Mouse (Mus musculus) bone marrow macrophage, adult 2 months (primary cell): ENCODE results near the gene Soat2. TPM values are rescaled to one million over a fixed set of nuclear protein-coding genes. Genes with fewer than 3 reads are reported as not detected.

ENCODE experiments used
- H3K27ac ChIP-seq: 2 replicates; pipeline ENCODE4 v1.5.1; 2012; ENCODE audit warnings: low read depth, low read length; ENCODE audit not compliant: insufficient read depth
- H3K4me1 ChIP-seq: 2 replicates; pipeline ENCODE4 v1.6.1; 2012; ENCODE audit warnings: low read length; ENCODE audit not compliant: control insufficient read depth, insufficient read depth
- H3K4me3 ChIP-seq: 2 replicates; pipeline ENCODE4 v1.5.1; 2012; ENCODE audit warnings: mild to moderate bottlenecking, low read length, moderate library complexity; ENCODE audit not compliant: insufficient read depth
- CTCF ChIP-seq: IDR thresholded peaks from 2 replicates; pipeline ENCODE4 v1.5.1; 2012; ENCODE audit warnings: low read depth, mild to moderate bottlenecking, low read length, moderate library complexity
- POLR2A ChIP-seq: IDR thresholded peaks from 2 replicates; pipeline ENCODE4 v1.6.1; 2012; ENCODE audit warnings: mild to moderate bottlenecking, low read depth, low read length, borderline replicate concordance
- polyA plus RNA-seq: library from polyadenylated mRNA; stranded (reverse); fragments of >200 nt; gene quantifications from 2 replicates; pipeline ENCODE4 v1.2.4, GENCODE M21; 2012; ENCODE audit not compliant: missing spikeins, insufficient read depth, insufficient read length

Soat2 gene
- polyA plus RNA-seq, 1 experiment, result 0.50 TPM

GRCm38 (mm10) chr15:102175736-102176319 lies 25.5 kb downstream of the Soat2 start:
- Histone ChIP-seq H3K4me3 (no peak overlapping the region), H3K27ac (no peak overlapping the region), H3K4me1 (no peaks in the 10 kb centered on the region)
- no peak for TF ChIP-seq CTCF
- TF ChIP-seq POLR2A, result no peak

- TF ChIP-seq CTCF, result no peak
- no peak for TF ChIP-seq POLR2A
- Histone ChIP-seq H3K4me3 (no peak overlapping the region), H3K27ac (no peak overlapping the region), H3K4me1 (no peaks in the 10 kb centered on the region)
Observed at GRCm38 (mm10) chr15:102176571-102177316, 26.4 kb downstream of the Soat2 start.

DNA sequence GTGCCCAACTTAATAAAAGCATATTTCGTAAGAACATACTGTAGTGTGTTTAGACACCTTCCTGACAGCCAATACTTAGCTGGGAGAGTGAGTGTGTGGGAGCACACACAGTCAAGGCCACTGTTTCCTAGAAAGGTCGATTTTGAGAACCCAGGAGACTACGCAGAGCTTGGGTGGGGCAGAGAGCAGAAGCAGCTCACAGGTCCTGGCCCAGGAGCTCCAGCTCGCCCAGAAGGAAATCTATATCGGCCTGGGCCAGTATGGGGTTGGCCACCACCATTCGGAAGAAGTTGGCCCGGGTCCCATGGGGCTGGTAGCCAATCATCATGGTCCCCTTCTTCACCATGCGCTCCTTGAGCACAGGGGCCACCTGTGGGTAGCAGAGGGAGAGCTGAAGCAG lies 27.1 kb downstream of the Soat2 start:
- no peak overlapping the region for H3K27ac ChIP-seq
- no peak for TF ChIP-seq CTCF
- TF ChIP-seq POLR2A, result no peak

GRCm38 (mm10) chr15:102178279-102178678 lies 28.0 kb downstream of the Soat2 start:
- TF ChIP-seq POLR2A (no peak), CTCF (peak; percentile 96)
- Histone ChIP-seq H3K4me1 (no peaks in the 10 kb centered on the region), H3K27ac (no peak overlapping the region), H3K4me3 (no peak overlapping the region)

More for the DNA sequence above, 27.1 kb downstream of the Soat2 start:
- Histone ChIP-seq H3K4me3 (no peak overlapping the region), H3K4me1 (no peaks in the 10 kb centered on the region)

DNA sequence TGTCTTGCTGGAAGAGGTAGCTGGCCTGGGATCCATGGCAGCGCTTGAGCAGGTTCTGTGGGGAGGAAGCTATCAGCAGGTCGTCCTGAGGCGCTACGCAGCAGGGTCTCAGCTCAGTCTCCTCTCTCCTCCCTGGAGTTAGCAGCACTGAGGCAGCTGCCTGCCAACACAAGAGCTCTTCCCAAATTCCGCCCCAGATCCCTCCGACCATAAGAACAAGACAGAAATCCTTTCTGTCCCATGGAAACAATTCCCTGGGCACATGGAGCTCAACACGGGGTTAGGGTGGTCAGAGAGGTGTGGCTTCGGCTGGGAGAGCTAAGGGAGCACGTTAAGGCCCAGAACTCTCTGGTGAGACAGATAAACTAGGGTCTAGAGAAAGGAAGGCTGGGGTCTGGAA lies 28.8 kb downstream of the Soat2 start:
- Histone ChIP-seq H3K4me1 (no peaks in the 10 kb centered on the region), H3K4me3 (no peak overlapping the region), H3K27ac (no peak overlapping the region)
- TF ChIP-seq POLR2A (no peak), CTCF (no peak)

DNA sequence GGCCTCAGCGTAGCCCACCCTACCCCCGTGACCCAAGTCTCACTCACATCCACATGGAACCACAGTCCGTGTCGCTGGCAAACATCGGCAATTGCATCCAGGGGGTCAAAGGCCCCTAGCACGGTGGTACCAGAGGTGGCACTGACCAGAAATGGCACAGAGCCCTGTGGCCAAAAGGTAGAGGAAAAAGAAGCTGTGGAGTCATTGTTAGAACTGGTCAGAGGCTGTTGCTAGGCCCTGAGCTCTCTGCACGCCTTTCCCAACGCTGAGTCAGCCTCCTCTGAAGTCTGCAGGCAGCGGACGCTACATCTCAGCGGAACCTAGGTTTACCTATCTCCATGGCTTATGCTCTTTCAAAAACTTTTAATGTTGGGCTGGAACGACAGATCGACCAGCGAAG lies 29.6 kb downstream of the Soat2 start:
- no peak overlapping the region for H3K4me3 ChIP-seq
- TF ChIP-seq CTCF (no peak), POLR2A (no peak)
- H3K27ac ChIP-seq, result no peak overlapping the region
- H3K4me1 ChIP-seq, result no peaks in the 10 kb centered on the region

DNA sequence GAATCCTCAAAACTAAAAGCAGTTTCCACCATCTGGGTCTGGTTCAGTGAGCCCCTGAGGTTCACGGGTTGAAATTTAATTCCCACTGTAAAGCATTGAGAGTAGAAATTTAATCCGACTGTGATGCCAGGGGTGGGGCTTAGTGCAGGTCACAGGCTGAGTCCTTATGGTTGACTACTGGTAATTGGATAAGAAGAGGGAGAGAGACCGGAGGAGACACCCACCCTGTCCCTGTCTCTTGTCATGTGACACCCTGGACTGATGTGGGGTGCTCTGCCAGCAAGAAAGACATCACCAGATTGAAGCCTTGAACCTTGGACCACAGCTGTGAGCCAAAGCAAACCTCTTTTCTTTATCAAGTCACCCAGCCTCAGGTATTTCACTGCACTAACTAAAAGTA lies 32.8 kb downstream of the Soat2 start:
- Histone ChIP-seq H3K27ac (no peak overlapping the region), H3K4me3 (no peak overlapping the region), H3K4me1 (no peaks in the 10 kb centered on the region)
- TF ChIP-seq CTCF (no peak), POLR2A (no peak)

DNA sequence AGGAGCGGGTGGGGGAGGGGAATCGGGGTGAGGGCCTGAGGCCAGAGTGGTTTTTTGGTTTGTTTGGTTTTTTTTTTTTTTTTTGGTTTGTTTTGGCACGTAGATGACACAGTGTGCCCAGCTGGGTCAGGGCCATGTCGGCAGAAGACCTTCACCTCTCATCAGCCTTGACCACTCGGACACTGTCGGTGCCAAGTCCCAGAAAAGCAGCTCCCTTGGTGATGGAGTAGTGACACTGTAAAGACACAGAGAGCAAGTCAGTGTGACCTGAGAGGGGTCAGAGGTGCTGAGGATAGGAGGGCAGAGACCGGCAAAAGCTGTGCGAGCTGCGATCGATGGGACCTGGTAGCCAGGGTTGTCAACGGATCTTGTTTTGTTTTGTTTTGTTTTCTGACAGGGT lies 35.9 kb downstream of the Soat2 start:
- H3K4me3 ChIP-seq, result no peak overlapping the region
- no peak overlapping the region for H3K27ac ChIP-seq
- peaks cover 2% of the 10 kb centered on the region for H3K4me1 ChIP-seq
- TF ChIP-seq CTCF (no peak), POLR2A (no peak)

DNA sequence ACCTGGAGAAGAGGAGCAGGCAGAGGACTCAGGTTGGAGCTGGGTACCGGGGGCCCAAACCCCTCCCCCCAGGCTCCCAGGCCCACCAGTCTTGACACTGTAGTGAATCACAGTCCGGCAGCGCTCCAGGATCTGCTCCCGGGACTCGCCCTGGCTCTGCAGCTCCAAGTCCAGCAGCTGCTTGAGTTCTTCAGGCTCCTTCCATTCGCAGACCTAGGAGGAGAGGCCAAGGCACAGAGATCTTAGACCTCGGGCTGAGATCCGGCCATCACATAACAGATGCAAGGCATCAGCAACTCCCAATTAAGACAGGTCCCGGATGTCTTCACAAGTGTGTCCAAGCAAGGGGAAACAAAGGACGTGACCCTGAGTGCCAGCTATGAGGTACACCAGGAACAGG lies 37.8 kb downstream of the Soat2 start:
- H3K4me3 ChIP-seq, result no peak overlapping the region
- peaks cover 16% of the 10 kb centered on the region for H3K4me1 ChIP-seq
- no peak overlapping the region for H3K27ac ChIP-seq
- TF ChIP-seq POLR2A (no peak), CTCF (no peak)

- H3K4me3 ChIP-seq, result no peak overlapping the region
- peaks cover 21% of the 10 kb centered on the region for H3K4me1 ChIP-seq
- no peak for TF ChIP-seq POLR2A
- TF ChIP-seq CTCF, result no peak
- no peak overlapping the region for H3K27ac ChIP-seq
Observed at GRCm38 (mm10) chr15:102188883-102189282, 38.6 kb downstream of the Soat2 start.
